Mouse (Mus musculus): ENCODE results near the gene Hemk1. TPM values are rescaled to one million over a fixed set of nuclear protein-coding genes. Genes with fewer than 3 reads are reported as not detected.

The Hemk1 gene
- total RNA-seq, 2 experiments from 2014 or later = 24.1 to 33.5 TPM

DNA sequence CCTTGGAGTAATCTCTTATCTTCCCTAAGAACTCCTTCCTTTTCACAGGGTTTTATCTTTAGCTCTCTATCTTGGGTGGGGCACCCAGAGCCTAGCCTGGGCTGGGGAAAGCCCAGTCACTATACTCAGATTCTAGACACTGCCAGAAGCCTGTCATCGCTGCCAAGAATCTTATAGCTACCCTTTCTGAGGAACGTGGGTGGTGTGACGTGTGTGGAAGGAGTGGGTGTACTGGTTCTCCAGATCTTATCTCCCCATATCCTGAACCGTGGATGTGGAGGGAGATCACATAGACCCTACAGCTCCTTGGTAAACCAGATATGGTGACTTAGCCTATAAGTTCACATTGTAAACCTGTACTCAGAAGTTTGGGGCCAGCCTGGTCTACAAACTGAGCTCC lies 42.5 kb downstream of the Hemk1 start:
- DNase-seq = peak; percentile 1

- DNase-seq = peak; percentile 89
Measured at GRCm38 (mm10) chr9:107294249-107294648, 43.9 kb downstream of the Hemk1 start.

- peak; percentile 93 for DNase-seq
Measured at GRCm38 (mm10) chr9:107290897-107291296, 47.3 kb downstream of the Hemk1 start.

GRCm38 (mm10) chr9:107289211-107290076 lies 48.7 kb downstream of the Hemk1 start, which contains the start of gene Mapkapk3:
Gene Mapkapk3, minus strand, starts transcription at chr9:107289877.
- DNase-seq = peak; percentile 93

DNA sequence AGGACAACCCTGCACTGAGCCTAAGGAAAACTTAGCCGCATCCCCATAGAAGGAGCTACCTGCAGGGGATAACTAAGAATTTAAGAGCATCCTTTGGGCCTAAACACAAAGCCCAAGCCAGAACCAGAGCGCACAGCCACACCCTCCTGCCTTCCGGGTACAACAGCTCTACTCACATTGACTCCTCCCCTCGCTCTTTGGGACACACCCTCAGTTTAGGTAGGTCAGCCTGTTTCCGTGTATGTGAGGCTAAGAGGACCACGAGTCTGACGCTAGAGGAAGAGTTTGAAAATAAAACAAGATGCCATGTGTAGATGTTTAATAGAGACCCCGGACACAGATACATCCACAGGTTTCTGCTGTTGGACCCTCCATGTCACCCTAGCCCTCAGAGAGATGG lies 49.4 kb downstream of the Hemk1 start:
- no peak for DNase-seq

- no peak for DNase-seq
Measured at GRCm38 (mm10) chr9:107288105-107288650, 50.0 kb downstream of the Hemk1 start.

DNA sequence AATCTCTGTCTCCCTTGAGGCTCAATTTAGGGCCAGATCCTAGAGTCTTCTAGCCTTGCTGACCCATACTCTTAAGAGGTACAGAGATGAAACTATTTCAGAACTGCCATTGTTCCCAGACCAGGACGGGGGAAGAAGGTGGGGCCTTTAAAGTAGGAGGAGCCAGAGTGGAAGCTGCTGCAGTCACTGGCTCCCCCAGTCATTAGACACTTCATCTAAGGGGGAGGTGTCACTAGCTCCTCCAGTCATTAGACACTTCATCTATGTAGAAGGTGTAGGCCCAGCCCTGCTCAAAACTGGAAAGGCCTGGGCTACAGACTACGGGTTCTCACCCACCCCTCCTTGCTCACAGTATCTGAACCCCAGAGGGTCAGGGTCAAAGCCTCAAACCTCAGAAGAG lies 50.9 kb downstream of the Hemk1 start:
- no peak for DNase-seq

- no peak for DNase-seq
Measured at GRCm38 (mm10) chr9:107285009-107285408, 53.1 kb downstream of the Hemk1 start.

GRCm38 (mm10) chr9:107282951-107283350 lies 55.2 kb downstream of the Hemk1 start:
- no peak for DNase-seq

DNA sequence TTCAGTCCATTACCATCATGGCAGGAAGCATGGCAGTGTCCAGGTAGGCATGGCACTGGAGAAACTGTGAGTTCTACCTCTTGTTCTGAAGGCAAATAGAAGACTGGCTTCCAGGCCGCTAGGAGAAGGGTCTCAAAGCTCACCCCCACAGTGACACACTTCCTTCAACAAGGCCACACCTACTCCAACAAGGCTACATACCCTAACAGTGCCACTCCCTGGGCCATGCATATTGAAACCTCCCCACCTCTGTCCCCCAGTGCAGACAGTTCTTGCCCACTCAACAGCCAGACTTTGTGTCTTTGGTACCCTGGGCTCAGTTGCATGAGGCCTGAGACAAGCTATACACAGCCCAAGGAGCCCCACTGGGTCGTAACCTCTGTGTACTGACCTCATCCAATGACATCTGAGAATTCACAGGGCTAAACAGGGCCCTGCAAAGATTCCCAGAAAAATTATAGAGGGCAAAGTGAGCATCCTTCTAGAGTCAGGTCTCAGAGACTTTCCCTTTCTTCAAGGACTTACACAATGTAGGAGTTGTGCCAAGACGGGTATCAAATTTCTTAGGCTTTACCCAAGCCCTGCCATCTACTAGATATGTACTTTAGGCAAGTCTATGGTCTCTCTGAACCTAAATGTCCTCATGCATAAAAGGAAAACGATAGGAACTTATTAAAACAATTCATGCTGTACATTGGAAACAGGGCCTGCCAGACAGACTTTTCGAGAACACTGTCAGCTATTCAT lies 56.7 kb downstream of the Hemk1 start:
- DNase-seq = no peak

DNA sequence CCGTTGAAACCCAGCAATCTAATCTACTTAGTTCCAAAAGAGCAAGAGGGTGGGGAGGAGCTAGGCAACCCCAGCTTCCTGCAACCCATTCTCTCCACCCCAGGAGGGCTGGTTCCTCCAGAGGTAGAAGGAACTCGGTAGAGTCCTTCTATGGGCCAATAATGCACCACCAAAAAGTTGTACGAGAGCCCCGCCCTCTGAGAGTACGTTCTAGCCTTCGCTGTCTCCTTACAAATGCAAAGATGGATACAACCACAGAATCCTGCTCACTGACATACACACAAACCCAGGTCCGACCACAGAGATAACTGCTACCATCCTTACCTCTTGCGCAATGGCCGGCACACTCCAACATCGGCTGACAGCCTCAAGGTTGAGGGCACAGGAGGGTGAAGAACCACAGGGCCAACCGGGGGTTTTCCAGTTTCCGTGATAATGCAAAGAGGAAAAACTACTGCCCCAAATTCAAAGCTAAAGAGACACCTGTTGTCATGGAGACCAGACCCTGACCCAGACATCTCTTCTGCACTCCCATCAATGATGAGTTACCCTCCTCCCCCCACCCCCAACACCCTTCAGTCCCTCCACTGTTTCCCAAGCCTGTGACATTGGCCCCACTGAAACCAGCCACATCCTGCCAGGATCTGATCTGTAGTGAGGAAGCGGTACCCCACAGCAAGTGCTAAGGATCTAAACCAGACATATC lies 57.7 kb downstream of the Hemk1 start:
- DNase-seq = peak; percentile 54

DNA sequence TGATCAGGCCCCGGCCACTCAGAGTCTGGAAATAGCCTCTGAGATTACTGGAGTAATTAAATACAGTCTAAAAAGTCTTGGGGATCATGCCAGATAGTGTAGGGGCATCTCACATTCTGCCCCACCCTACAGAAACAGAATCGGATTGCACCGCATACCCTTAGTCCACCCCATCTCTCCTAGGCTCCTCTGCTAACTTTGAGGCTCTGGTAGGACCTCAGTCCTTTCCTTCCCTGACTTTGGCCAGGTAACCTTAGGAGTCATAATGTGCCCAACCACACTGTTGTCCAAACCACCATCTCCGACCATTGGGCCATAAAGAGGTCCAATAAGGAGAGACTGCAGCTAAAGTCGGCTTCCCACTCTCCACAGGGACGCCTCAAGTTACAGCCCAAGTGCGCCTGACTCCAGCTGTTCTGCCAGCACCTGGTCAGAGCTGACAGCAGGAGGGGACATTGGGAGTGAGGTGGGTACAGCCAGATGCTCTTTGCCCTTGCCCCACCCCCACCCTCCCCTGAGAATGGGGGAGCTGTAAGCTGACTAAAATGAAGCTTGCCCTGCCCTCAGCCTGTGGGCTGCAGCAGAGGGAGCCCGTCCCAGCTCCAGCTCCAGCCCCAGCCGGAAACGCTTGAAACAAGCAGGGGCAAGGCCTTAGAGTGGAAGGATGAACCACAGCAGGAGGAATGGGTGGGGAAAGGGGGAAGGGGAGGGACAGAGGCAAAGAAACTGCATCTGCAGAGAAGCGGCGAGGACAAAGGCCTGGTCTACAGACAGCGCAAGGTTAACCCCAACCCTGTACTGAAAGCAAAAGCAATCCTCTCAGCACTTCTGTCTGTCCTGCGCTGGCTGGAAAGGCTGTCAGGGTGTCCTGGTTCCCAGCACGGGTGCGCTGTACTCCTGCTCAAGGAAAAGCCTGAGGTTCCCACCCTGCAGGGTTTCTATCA lies 58.5 kb downstream of the Hemk1 start:
- no peak for DNase-seq

DNA sequence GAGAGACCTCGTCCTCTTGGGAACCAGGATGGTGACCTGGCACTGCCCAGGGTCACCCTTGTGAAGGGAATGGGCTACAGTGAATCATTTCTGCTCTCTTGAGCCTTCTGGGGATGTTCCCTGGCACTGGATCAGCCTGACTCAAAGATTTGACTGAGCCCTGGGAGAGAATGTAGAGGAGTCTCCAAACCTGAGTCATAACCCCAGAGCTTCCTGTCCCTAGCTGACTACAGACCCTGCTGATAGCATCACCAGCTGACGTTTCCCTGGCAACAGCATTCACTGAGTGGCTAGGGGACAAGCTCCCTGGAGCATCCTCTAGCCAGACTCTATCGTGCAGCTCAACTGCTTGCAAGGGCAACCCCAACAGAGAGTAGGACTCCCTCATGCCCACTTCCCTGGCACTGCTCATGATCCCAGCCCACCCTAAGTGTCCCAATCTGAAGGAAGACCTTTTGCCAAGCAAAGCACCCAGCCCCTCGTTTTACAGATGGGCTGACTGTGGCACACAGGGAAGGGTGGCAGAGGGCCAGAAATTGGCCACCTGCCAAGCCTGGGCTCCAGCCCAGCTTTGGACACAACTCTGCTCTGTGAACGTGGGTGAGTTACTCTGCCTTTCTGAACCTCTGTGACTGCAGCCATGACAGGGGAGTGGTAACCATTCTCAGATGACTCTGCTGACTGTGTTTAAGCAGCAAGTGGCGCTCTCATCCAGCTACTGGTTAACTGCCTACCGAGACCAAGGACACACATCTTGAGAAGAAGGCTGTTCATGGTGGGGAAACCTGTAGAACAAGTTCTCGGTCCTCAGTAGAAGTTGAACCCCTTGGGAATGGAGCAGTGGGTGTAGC lies 59.4 kb downstream of the Hemk1 start:
- DNase-seq = peak; percentile 76

DNA sequence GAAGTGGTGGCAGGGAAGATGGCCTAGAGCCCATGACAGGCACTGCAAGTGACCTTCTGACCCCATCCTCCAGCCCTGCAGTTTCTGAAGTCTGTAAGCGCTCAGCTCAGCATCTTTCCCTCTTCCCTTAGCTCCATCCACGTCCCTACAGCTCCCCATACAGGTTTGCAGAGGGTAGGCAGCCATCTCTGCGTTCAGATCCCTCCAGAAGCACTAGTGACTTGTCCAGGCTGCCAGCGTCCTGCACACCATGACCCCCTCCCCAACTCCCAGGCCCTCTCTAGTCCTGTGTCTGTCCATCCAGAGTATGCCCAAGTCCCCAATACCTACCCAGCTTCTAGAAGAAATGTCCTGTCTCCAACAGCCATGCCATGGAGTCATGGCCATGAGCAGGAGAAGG lies 60.0 kb downstream of the Hemk1 start:
- DNase-seq = no peak

DNA sequence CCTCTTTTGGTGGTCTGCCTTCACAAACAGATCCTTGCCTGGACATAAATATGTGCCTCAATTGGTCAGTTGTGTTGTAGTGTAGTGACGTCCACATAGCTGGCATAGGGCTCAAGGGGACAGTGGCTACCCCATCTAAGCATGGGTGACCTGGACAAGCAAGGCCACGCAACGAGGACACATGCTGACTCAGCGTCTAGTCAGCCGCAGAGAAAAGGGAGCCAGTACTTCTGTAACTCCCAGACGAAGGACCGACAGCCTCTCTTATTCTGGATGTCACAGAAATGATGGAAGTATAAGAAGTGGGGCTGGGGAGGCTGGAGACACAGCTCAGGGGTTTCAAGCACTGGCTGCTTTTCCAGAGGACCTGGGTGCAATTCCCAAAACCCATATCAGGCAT lies 60.5 kb downstream of the Hemk1 start:
- peak; percentile 76 for DNase-seq

Other genes starting within 250 kb of the Hemk1 start
- 1 to 10 TPM; 3.3 to 4.5 TPM for gene Dock3, start 106.4 kb downstream of the Hemk1 start, total RNA-seq (2021)
- gene Mapkapk3, start 48.5 kb downstream of the Hemk1 start, total RNA-seq (2021) = 10 to 100 TPM; 28.6 to 29.5 TPM
- gene Cish, start 42.3 kb downstream of the Hemk1 start, total RNA-seq (2021) = 10 to 100 TPM; 36.9 to 45.3 TPM
- 10 to 100 TPM in 1 of 2 experiments, 1 to 10 TPM in 1; 4.0 to 10.9 TPM for gene 6430571L13Rik, start 2.3 kb upstream of the Hemk1 start, total RNA-seq (2021)
- gene Cacna2d2, start 61.3 kb upstream of the Hemk1 start, total RNA-seq (2021) = 1 to 10 TPM; 4.1 to 4.7 TPM
- 10 to 100 TPM; 31.4 to 37.6 TPM for gene Tmem115, start 195.6 kb upstream of the Hemk1 start, total RNA-seq (2021)
- 10 to 100 TPM; 15.4 to 16.1 TPM for gene Cyb561d2, start 203.8 kb upstream of the Hemk1 start, total RNA-seq (2021)
- 10 to 100 TPM; 19.2 to 21.3 TPM for gene Nprl2, start 203.9 kb upstream of the Hemk1 start, total RNA-seq (2021)
- gene Zmynd10, start 208.9 kb upstream of the Hemk1 start, total RNA-seq (2021) = not detected
- 10 to 100 TPM; 23.6 to 27.7 TPM for gene Rassf1, start 213.2 kb upstream of the Hemk1 start, total RNA-seq (2021)
- gene Tusc2, start 224.9 kb upstream of the Hemk1 start, total RNA-seq (2021) = 10 to 100 TPM; 35.2 to 35.4 TPM
- gene Hyal2, start 229.6 kb upstream of the Hemk1 start, total RNA-seq (2021) = 10 to 100 TPM; 40.2 to 47.6 TPM
- 1 to 10 TPM; 8.9 to 9.3 TPM for gene Hyal1, start 238.6 kb upstream of the Hemk1 start, total RNA-seq (2021)
- gene Naa80, start 240.5 kb upstream of the Hemk1 start, total RNA-seq (2021) = 10 to 100 TPM; 17.7 to 20.6 TPM
- 1 to 10 TPM; 1.0 to 1.2 TPM for gene Hyal3, start 242.5 kb upstream of the Hemk1 start, total RNA-seq (2021)
- 10 to 100 TPM; 37.4 to 40.9 TPM for gene Ifrd2, start 249.3 kb upstream of the Hemk1 start, total RNA-seq (2021)